Comparison of ENCODE assay signal across 16 mouse cellular contexts in the genomic region with DNA sequence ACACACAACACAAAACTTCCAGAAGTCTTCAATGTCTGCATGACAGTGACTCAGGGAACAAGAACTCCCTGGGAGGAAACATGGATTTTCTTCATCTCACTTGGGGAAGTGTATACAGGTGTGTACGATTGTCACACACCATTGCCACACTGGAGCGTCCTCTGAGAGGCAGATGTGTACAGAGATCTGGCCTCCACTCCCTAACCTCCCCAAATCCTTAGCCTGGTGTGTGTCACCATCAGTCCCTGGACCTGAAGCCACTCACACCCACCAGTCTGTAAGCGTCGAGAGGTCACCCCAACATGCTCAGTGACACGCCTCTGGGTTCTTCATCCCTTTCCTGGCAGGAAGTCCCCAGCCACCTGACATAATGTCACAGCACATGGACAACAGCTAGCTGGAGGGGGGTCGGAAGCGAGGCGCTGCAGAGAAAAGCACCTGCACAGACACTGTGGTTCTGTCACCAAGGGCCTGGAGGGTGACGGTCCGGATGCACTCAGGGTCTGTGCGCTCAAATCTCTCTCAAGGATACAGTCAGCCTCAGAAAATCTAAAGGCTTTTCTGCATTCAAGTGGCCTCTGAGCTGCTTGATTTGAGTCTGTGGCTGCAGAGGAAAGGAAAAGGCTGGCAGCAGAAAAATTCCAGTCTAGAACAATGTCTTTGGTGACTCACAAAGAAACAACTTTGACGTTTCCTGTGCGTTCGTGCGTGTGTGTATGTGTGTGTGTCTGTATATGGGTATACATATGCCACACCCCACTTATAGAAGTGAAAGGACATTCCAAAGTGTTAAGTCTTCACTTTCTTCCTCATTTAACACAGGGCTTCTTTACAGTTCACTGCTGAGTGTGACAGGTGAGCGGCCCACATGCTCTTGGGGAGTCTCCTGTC.
DNase-seq lines count a peak whose midpoint lies in the region; ATAC-seq lines count a peak whose summit lies in the region.
"Had no signal": no experiment of that assay in that cellular context is flagged by ENCODE, and none has a peak within 500 bp of the region (broad histone marks: within the 10 kb centered on the region; RNA-seq: fewer than 3 reads in every experiment).

No protein-coding gene starts in this region.

- ATAC-seq in kidney, embryonic 15.5 days (replicated peaks; ENCODE audit: low FRiP score) = no peak
- peak; percentile 58 for ATAC-seq in megakaryocyte, adult 5-6 weeks (ENCODE audit: poor library complexity, severe bottlenecking)
- no peak for ATAC-seq in megakaryocyte-erythroid progenitor cell, adult 5-6 weeks (replicated peaks; ENCODE audit: low FRiP score, low TSS enrichment, poor library complexity, severe bottlenecking)
- ATAC-seq: intestine, postnatal 0 days had no signal

- H3K36me3 ChIP-seq in kidney, embryonic 15.5 days = no peaks in the 10 kb centered on the region
- no peaks in the 10 kb centered on the region for H3K36me3 ChIP-seq in midbrain, embryonic 10.5 days
- H3K36me3 ChIP-seq: neural tube, embryonic 12.5 days had no signal

- H3K4me3 ChIP-seq in kidney, embryonic 15.5 days (replicated peaks) = no peak overlapping the region
- no peak overlapping the region for H3K4me3 ChIP-seq in midbrain, embryonic 10.5 days
- H3K4me3 ChIP-seq: heart, embryonic 12.5 days; neural tube, embryonic 12.5 days had no signal

- no peak overlapping the region for H3K9ac ChIP-seq in kidney, embryonic 15.5 days
- H3K9ac ChIP-seq: heart, embryonic 12.5 days; neural tube, embryonic 12.5 days had no signal

- no peak for DNase-seq in kidney, adult 9 months
- DNase-seq in NIH3T3 (ENCODE audit: low read depth) = peak; percentile 74
- peak; percentile 30 to 52 for DNase-seq in thymus, postnatal 36 days
- no peak for DNase-seq in midbrain, embryonic 10.5 days (ENCODE audit: low spot score)
- no peak for DNase-seq in kidney, postnatal 14 days
- DNase-seq: cerebellum, adult 9-10 months; gastrocnemius, postnatal 25 days; kidney, postnatal 4 days; layer of hippocampus, postnatal 36 days had no signal

- H3K4me2 ChIP-seq in kidney, embryonic 15.5 days = no peak overlapping the region
- H3K4me2 ChIP-seq: heart, embryonic 12.5 days; midbrain, embryonic 11.5 days; neural tube, embryonic 12.5 days had no signal

- H3K27me3 ChIP-seq in kidney, embryonic 15.5 days = no peaks in the 10 kb centered on the region
- H3K27me3 ChIP-seq in midbrain, embryonic 10.5 days (ENCODE audit: low read depth, poor library complexity, severe bottlenecking) = no peaks in the 10 kb centered on the region
- H3K27me3 ChIP-seq: neural tube, embryonic 12.5 days had no signal

- peaks cover 8% of the 10 kb centered on the region for H3K4me1 ChIP-seq in kidney, embryonic 15.5 days
- peaks cover 5% of the 10 kb centered on the region; the same call in 1 of the 2 replicates for H3K4me1 ChIP-seq in midbrain, embryonic 10.5 days

- H3K27ac ChIP-seq in kidney, embryonic 15.5 days = peak overlapping the region; percentile 34; the same call in 1 of the 2 replicates
- H3K27ac ChIP-seq in midbrain, embryonic 10.5 days (replicated peaks) = no peak overlapping the region
- H3K27ac ChIP-seq: neural tube, embryonic 12.5 days had no signal

- WGBS in kidney, embryonic 15.5 days = 85% methylated on average over 16 of the region's 16 CpGs
- WGBS in midbrain, embryonic 10.5 days = 95% methylated on average over 16 of the region's 16 CpGs

- no peaks in the 10 kb centered on the region for H3K9me3 ChIP-seq in kidney, embryonic 15.5 days (replicated peaks)
- no peaks in the 10 kb centered on the region for H3K9me3 ChIP-seq in midbrain, embryonic 10.5 days (replicated peaks)
- H3K9me3 ChIP-seq: heart, embryonic 12.5 days; neural tube, embryonic 12.5 days had no signal

Comparison
In these comparisons a context has a peak if more than half of its experiments do, and no peak if none do; other contexts are left out.
1. DNase-seq: peak in NIH3T3 (single experiment) and thymus, postnatal 36 days (2 of 2); none in kidney, adult 9 months (single experiment), midbrain, embryonic 10.5 days (single experiment) and kidney, postnatal 14 days (single experiment).